Mouse (Mus musculus) cerebellum, adult 2 months (tissue): ENCODE results near the gene As3mt.

Experiments used
- CTCF ChIP-seq: fragments of 200-500 bp; IDR thresholded peaks from 2 replicates; pipeline ENCODE4 v1.5.1; 2011; ENCODE audit warnings: low read depth, mild to moderate bottlenecking, control low read depth, low read length, moderate library complexity, borderline replicate concordance; ENCODE audit not compliant: insufficient read depth
- POLR2A ChIP-seq: fragments of 200-500 bp; IDR thresholded peaks from 2 replicates; pipeline ENCODE4 v1.6.1; 2011; ENCODE audit warnings: low read length, control low read depth, borderline replicate concordance; ENCODE audit not compliant: insufficient read depth

- no peak for TF ChIP-seq CTCF
- TF ChIP-seq POLR2A: no peak
Measured at GRCm38 (mm10) chr19:46744681-46745080, 37.4 kb downstream of the As3mt start.
